Mouse (Mus musculus): ENCODE data around the gene Phc3. TPM values are rescaled to one million over a fixed set of nuclear protein-coding genes. Genes with fewer than 3 reads are reported as not detected.

The Phc3 gene
- polyA plus RNA-seq (2017; shearing (Covaris generic)): 10 to 100 TPM; 33.9 to 61.5 (median 43.2) TPM

- peak; percentile 56 for ATAC-seq
Measured at GRCm38 (mm10) chr3:30969104-30969581, at the start of gene Phc3. Gene Phc3 (minus strand): TSS chr3:30969415.

- no peak for ATAC-seq
Measured at GRCm38 (mm10) chr3:31017652-31018051, 48.4 kb upstream of the Phc3 start.

GRCm38 (mm10) chr3:31016594-31017196 is 47.5 kb upstream of the Phc3 start:
- no peak for ATAC-seq

GRCm38 (mm10) chr3:31015682-31016443 is 46.6 kb upstream of the Phc3 start:
- ATAC-seq: no peak

- ATAC-seq: no peak
Measured at GRCm38 (mm10) chr3:31014374-31014773, 45.2 kb upstream of the Phc3 start.

- no peak for ATAC-seq
Measured at GRCm38 (mm10) chr3:31004320-31005209, 35.4 kb upstream of the Phc3 start.

- no peak for ATAC-seq
Measured at GRCm38 (mm10) chr3:31001048-31001676, 31.9 kb upstream of the Phc3 start.

- no peak for ATAC-seq
Measured at GRCm38 (mm10) chr3:31000018-31000407, 30.8 kb upstream of the Phc3 start.

GRCm38 (mm10) chr3:30999401-31000017 is 30.3 kb upstream of the Phc3 start:
- ATAC-seq: no peak

GRCm38 (mm10) chr3:30996688-30997014 is 27.4 kb upstream of the Phc3 start:
- no peak for ATAC-seq

- peak; percentile 37 for ATAC-seq
Measured at GRCm38 (mm10) chr3:30995899-30996687, 26.9 kb upstream of the Phc3 start.

GRCm38 (mm10) chr3:30995283-30995898 is 26.2 kb upstream of the Phc3 start, which contains the start of gene Prkci:
Gene Prkci (plus strand): TSS chr3:30995747.
- ATAC-seq: peak; percentile 95

GRCm38 (mm10) chr3:30994859-30995258 is 25.6 kb upstream of the Phc3 start:
- no peak for ATAC-seq

GRCm38 (mm10) chr3:30993066-30993573 is 23.9 kb upstream of the Phc3 start:
- no peak for ATAC-seq

GRCm38 (mm10) chr3:30992161-30992560 is 22.9 kb upstream of the Phc3 start:
- no peak for ATAC-seq

- no peak for ATAC-seq
Measured at GRCm38 (mm10) chr3:30987396-30988318, 18.4 kb upstream of the Phc3 start.

- no peak for ATAC-seq
Measured at GRCm38 (mm10) chr3:30982924-30983536, 13.8 kb upstream of the Phc3 start.

GRCm38 (mm10) chr3:30981616-30982380 is 12.6 kb upstream of the Phc3 start:
- ATAC-seq: no peak
